Comparison of ENCODE assay signal across 8 mouse cellular contexts in the genomic region with DNA sequence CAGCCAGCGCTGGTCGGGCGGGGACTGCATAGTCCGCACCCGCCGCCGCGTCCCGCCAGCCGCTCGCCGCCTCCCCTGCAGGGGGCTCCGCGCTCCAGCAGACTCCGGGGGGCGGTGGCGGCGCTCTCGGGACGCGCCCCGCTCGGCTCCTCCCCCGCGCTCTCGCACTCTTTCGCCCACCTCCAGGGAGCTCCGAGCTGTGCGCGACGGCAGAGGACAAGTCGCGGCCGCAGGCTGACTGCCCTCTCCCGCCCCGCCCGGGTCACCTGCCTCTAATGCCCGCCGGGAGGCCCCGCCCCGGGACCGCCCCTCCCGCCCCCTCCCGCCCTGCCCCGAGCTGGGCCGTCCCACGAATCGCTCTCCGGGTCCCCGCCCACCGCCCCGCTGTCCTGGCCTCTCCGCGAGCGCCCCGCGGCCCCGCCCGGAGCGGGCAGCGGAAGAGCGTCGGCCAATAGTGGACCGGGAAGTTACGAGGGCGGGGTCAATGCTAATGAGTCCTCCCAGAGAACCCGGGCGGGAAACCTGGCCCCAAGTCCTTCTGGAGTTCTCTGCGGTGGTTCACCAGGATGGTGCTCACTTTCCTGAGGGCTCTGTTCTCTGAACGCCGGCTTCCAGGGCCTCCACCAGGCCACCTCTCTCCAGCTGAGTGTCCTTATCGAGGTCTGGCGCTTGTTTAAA. TPM values are rescaled to one million over a fixed set of nuclear protein-coding genes. Genes with fewer than 3 reads are reported as not detected.
DNase-seq lines count a peak whose midpoint lies in the region; ATAC-seq and TF ChIP-seq lines count a peak whose summit lies in the region.

Gene Fzd5, minus strand, starts transcription at position 250 of the 678 bp plus-strand sequence.

- H3K36me3 ChIP-seq in embryonic facial prominence, embryonic 13.5 days = 0 out of 2 replicates have a peak, but pooled peaks cover 8% of the 10 kb centered on the region
- no peaks in the 10 kb centered on the region for H3K36me3 ChIP-seq in heart, adult 2 months (ENCODE audit: control insufficient read depth, insufficient read depth, low read length)
- no peaks in the 10 kb centered on the region for H3K36me3 ChIP-seq in kidney, adult 2 months (ENCODE audit: control insufficient read depth, insufficient read depth, low read length)
- H3K36me3 ChIP-seq in limb, embryonic 14.5 days (ENCODE audit: control insufficient read depth, insufficient read depth, low read length) = 0 out of 2 replicates have a peak, but pooled peaks cover 3% of the 10 kb centered on the region
- H3K36me3 ChIP-seq in midbrain, embryonic 16.5 days (ENCODE audit: control insufficient read depth, insufficient read depth, low read length) = no peaks in the 10 kb centered on the region
- H3K36me3 ChIP-seq in spleen, adult 2 months (ENCODE audit: control insufficient read depth, insufficient read depth, low read length) = no peaks in the 10 kb centered on the region

- H3K27ac ChIP-seq in embryonic facial prominence, embryonic 13.5 days = peak within 1 kb of the TSS; percentile 68; the same call in 1 of the 2 replicates
- H3K27ac ChIP-seq in heart, adult 2 months = peak within 1 kb of the TSS; percentile 74
- H3K27ac ChIP-seq in kidney, adult 2 months (ENCODE audit: insufficient read depth, low read depth, low read length) = peak within 1 kb of the TSS; percentile 92
- H3K27ac ChIP-seq in limb, embryonic 14.5 days (replicated peaks; ENCODE audit: low read depth, low read length) = no peak within 1 kb of the TSS; the same call in 1 of the 2 replicates
- no peak within 1 kb of the TSS for H3K27ac ChIP-seq in midbrain, embryonic 16.5 days (ENCODE audit: low read length)
- peak within 1 kb of the TSS; percentile 51; the same call in 1 of the 2 replicates for H3K27ac ChIP-seq in spleen, adult 2 months (ENCODE audit: insufficient read depth, low read length)

- peak; percentile 93 for ATAC-seq in embryonic facial prominence, embryonic 13.5 days (ENCODE audit: insufficient number of reproducible peaks, insufficient read depth, low FRiP score, low TSS enrichment, low read depth)
- ATAC-seq in limb, embryonic 14.5 days (ENCODE audit: low FRiP score, low read depth) = peak; percentile 97
- ATAC-seq in midbrain, embryonic 16.5 days = peak; percentile 90

- peaks cover 60% of the 10 kb centered on the region for H3K27me3 ChIP-seq in embryonic facial prominence, embryonic 13.5 days
- H3K27me3 ChIP-seq in heart, adult 2 months (ENCODE audit: control insufficient read depth, insufficient read depth, low read length) = no peaks in the 10 kb centered on the region
- no peaks in the 10 kb centered on the region for H3K27me3 ChIP-seq in kidney, adult 2 months (replicated peaks; ENCODE audit: control insufficient read depth, insufficient read depth, low read length)
- peaks cover 37% of the 10 kb centered on the region for H3K27me3 ChIP-seq in limb, embryonic 14.5 days (ENCODE audit: control insufficient read depth, insufficient read depth, low read length)
- H3K27me3 ChIP-seq in midbrain, embryonic 16.5 days (ENCODE audit: control insufficient read depth, insufficient read depth, low read depth, low read length) = peaks cover 28% of the 10 kb centered on the region
- H3K27me3 ChIP-seq in spleen, adult 2 months (ENCODE audit: control insufficient read depth, insufficient read depth, low read length) = no peaks in the 10 kb centered on the region

- peaks cover 40% of the 10 kb centered on the region for H3K4me1 ChIP-seq in embryonic facial prominence, embryonic 13.5 days
- H3K4me1 ChIP-seq in heart, adult 2 months (ENCODE audit: control insufficient read depth, insufficient read depth, low read length) = peaks cover 2% of the 10 kb centered on the region; the same call in 1 of the 2 replicates
- H3K4me1 ChIP-seq in kidney, adult 2 months (ENCODE audit: control insufficient read depth, insufficient read depth, low read length) = peaks cover 7% of the 10 kb centered on the region; the same call in 1 of the 2 replicates
- H3K4me1 ChIP-seq in limb, embryonic 14.5 days (ENCODE audit: control insufficient read depth, insufficient read depth, low read length) = peaks cover 26% of the 10 kb centered on the region
- peaks cover 35% of the 10 kb centered on the region for H3K4me1 ChIP-seq in midbrain, embryonic 16.5 days (ENCODE audit: control insufficient read depth, insufficient read depth, low read length)
- peaks cover 14% of the 10 kb centered on the region for H3K4me1 ChIP-seq in spleen, adult 2 months (ENCODE audit: control insufficient read depth, insufficient read depth, insufficient read length)

- no peaks in the 10 kb centered on the region for H3K79me2 ChIP-seq in heart, adult 2 months (replicated peaks; ENCODE audit: control insufficient read depth, insufficient read depth, low read length)

- peak; percentile 94 for DNase-seq in A20 (ENCODE audit: low read depth, low spot score)
- peak; percentile 83 to 89 for DNase-seq in adrenal gland, postnatal 4 days (ENCODE audit: low spot score in 2 of 2)
- peak; percentile 93 to 97 for DNase-seq in heart, adult 2 months
- peak; percentile 97 for DNase-seq in kidney, adult 2 months
- DNase-seq in limb, embryonic 14.5 days (ENCODE audit: low spot score) = peak; percentile 98
- DNase-seq in spleen, adult 2 months (ENCODE audit: low read depth in 1 of 2, low spot score in 2 of 2) = peak; percentile 56 to 87

- no peak for TF ChIP-seq EP300 in heart, adult 2 months (IDR thresholded peaks at IDR 0.05; ENCODE audit: insufficient read depth, low read depth, low read length)

- under 1% methylated on average over 50 of the region's 73 CpGs for WGBS in embryonic facial prominence, embryonic 13.5 days
- WGBS in heart, adult 2 months = 2% methylated on average over 69 of the region's 73 CpGs
- WGBS in kidney, adult 2 months = under 1% methylated on average over 66 of the region's 73 CpGs
- 4% methylated on average over 21 of the region's 73 CpGs for WGBS in limb, embryonic 14.5 days
- under 1% methylated on average over 44 of the region's 73 CpGs for WGBS in midbrain, embryonic 16.5 days
- 2% methylated on average over 34 of the region's 73 CpGs for WGBS in spleen, adult 2 months

- H3K9ac ChIP-seq in embryonic facial prominence, embryonic 13.5 days = peak within 1 kb of the TSS; percentile 76
- peak within 1 kb of the TSS; percentile 93 for H3K9ac ChIP-seq in heart, adult 2 months (ENCODE audit: low read depth, low read length)
- H3K9ac ChIP-seq in limb, embryonic 14.5 days (ENCODE audit: low read depth, low read length, severe bottlenecking) = peak within 1 kb of the TSS; percentile 66
- H3K9ac ChIP-seq in midbrain, embryonic 16.5 days (ENCODE audit: low read depth, low read length) = peak within 1 kb of the TSS; percentile 57

- TF ChIP-seq CTCF in heart, adult 2 months (IDR thresholded peaks at IDR 0.05) = peak; percentile 64
- TF ChIP-seq CTCF in kidney, adult 2 months (conservative IDR thresholded peaks at IDR 0.05; ENCODE audit: insufficient read depth, insufficient read length, low read depth, low read length) = 0 out of 2 replicates have a peak, but pooled peaks have one; percentile 21
- no peak for TF ChIP-seq CTCF in spleen, adult 2 months (IDR thresholded peaks at IDR 0.05; ENCODE audit: extremely low read depth, insufficient read depth, insufficient read length, insufficient replicate concordance)

- H3K4me2 ChIP-seq in embryonic facial prominence, embryonic 13.5 days = peak within 1 kb of the TSS; percentile 95
- peak within 1 kb of the TSS; percentile 95 for H3K4me2 ChIP-seq in limb, embryonic 14.5 days (replicated peaks; ENCODE audit: low read depth, low read length, severe bottlenecking)
- H3K4me2 ChIP-seq in midbrain, embryonic 16.5 days (ENCODE audit: low read length) = peak within 1 kb of the TSS; percentile 94

- peak within 1 kb of the TSS; percentile 69 for H3K4me3 ChIP-seq in embryonic facial prominence, embryonic 13.5 days
- peak within 1 kb of the TSS; percentile 89 for H3K4me3 ChIP-seq in heart, adult 2 months
- peak within 1 kb of the TSS; percentile 80 for H3K4me3 ChIP-seq in kidney, adult 2 months (ENCODE audit: insufficient read depth, low read depth, low read length)
- H3K4me3 ChIP-seq in limb, embryonic 14.5 days (replicated peaks; ENCODE audit: low read length) = peak within 1 kb of the TSS; percentile 72
- peak within 1 kb of the TSS; percentile 67 for H3K4me3 ChIP-seq in midbrain, embryonic 16.5 days (ENCODE audit: low read depth, low read length)
- peak within 1 kb of the TSS; percentile 89 for H3K4me3 ChIP-seq in spleen, adult 2 months (ENCODE audit: extremely low read depth, insufficient read depth, insufficient read length)

- TF ChIP-seq POLR2A in heart, adult 2 months (IDR thresholded peaks at IDR 0.05; ENCODE audit: insufficient read depth, low read depth, low read length) = peak; percentile 84
- TF ChIP-seq POLR2A in kidney, adult 2 months (IDR thresholded peaks at IDR 0.05; ENCODE audit: low read depth, low read length) = peak; percentile 89
- TF ChIP-seq POLR2A in limb, embryonic 14.5 days (IDR thresholded peaks at IDR 0.05; ENCODE audit: borderline replicate concordance, extremely low read depth, insufficient read depth, insufficient read length) = 0 out of 2 replicates have a peak, but pooled peaks have one; percentile 35
- peak; percentile 88 for TF ChIP-seq POLR2A in spleen, adult 2 months (IDR thresholded peaks at IDR 0.05; ENCODE audit: low read depth, low read length)

- intact Hi-C loops in heart, adult 2 months (cut with DNase I) = loop anchor here (1.0 to 10.0 kb wide), 3 partner anchors 47 to 447 kb away; partner anchors contain the start of genes Ccnyl1, Idh1 and Pikfyve

- no peaks in the 10 kb centered on the region for H3K9me3 ChIP-seq in embryonic facial prominence, embryonic 13.5 days
- no peaks in the 10 kb centered on the region for H3K9me3 ChIP-seq in limb, embryonic 14.5 days (ENCODE audit: control insufficient read depth, low read length)
- no peaks in the 10 kb centered on the region for H3K9me3 ChIP-seq in midbrain, embryonic 16.5 days (replicated peaks; ENCODE audit: control insufficient read depth, low read length, poor library complexity, severe bottlenecking)

RNA-seq across cellular contexts. Expression of gene Fzd5, which starts in this region (rescaled TPM):
- 10 to 100 TPM; 29.5 to 29.7 TPM for total RNA-seq in adrenal gland, postnatal 4 days (2021)
- 1.1 and 2.0 TPM in 2 replicates for polyA plus RNA-seq in embryonic facial prominence, embryonic 13.5 days (2015; fragmentation: Nextera tagmentation; extraction: Ambion mirVana)
- 1 to 10 TPM; 3.6 to 4.4 TPM for total RNA-seq in heart, adult 2 months (2021)
- 2.5 and 3.2 TPM in 2 replicates for polyA plus RNA-seq in heart, adult 2 months (2012; rRNA removed)
- 9.7 and 13.8 TPM in 2 replicates for polyA plus RNA-seq in kidney, adult 2 months (2012; rRNA removed)
- polyA plus RNA-seq in limb, embryonic 14.5 days (2012; rRNA removed) = 3.9 and 6.8 TPM in 2 replicates
- 1.6 and 2.1 TPM in 2 replicates for polyA plus RNA-seq in limb, embryonic 14.5 days (2014; fragmentation: Nextera tagmentation; extraction: Ambion mirVana)
- 0.58 and 0.62 TPM in 2 replicates for polyA plus RNA-seq in midbrain, embryonic 16.5 days (2015; fragmentation: Nextera tagmentation; extraction: Ambion mirVana)
- polyA plus RNA-seq in spleen, adult 2 months (2012; rRNA removed) = 7.6 and 10.6 TPM in 2 replicates

Comparison
In these comparisons a context has a peak if more than half of its experiments do, and no peak if none do; other contexts are left out.
1. RNA of gene Fzd5 (total RNA-seq): 29.5 to 29.7 TPM in adrenal gland, postnatal 4 days; 3.6 to 4.4 TPM in heart, adult 2 months; every median in the first group is over 4 times any median in the second.
2. Peak in ATAC-seq, H3K4me3 ChIP-seq, H3K9ac ChIP-seq and H3K4me2 ChIP-seq in midbrain, embryonic 16.5 days; RNA of the gene not detected or under 1 TPM.
3. H3K27ac ChIP-seq: peak in embryonic facial prominence, embryonic 13.5 days (single experiment), heart, adult 2 months (single experiment), kidney, adult 2 months (single experiment) and spleen, adult 2 months (single experiment); none in limb, embryonic 14.5 days (single experiment) and midbrain, embryonic 16.5 days (single experiment).
4. POLR2A ChIP-seq: peak in every context shown above with its lines; median percentile 89 in kidney, adult 2 months; 88 in spleen, adult 2 months; 84 in heart, adult 2 months; 35 in limb, embryonic 14.5 days.
5. Peak in every context shown above with its lines, with median percentiles within 50 percentile points of each other: DNase-seq, ATAC-seq, H3K4me2 ChIP-seq, H3K4me3 ChIP-seq and H3K9ac ChIP-seq.